Mouse (Mus musculus) bone marrow macrophage, adult 2 months (primary cell): ENCODE results near the gene Atg101. TPM values are rescaled to one million over a fixed set of nuclear protein-coding genes. Genes with fewer than 3 reads are reported as not detected.

Experiments used
- H3K27ac ChIP-seq: 2 replicates; pipeline ENCODE4 v1.5.1; 2012; ENCODE audit warnings: low read depth, low read length; ENCODE audit not compliant: insufficient read depth
- H3K4me1 ChIP-seq: 2 replicates; pipeline ENCODE4 v1.6.1; 2012; ENCODE audit warnings: low read length; ENCODE audit not compliant: control insufficient read depth, insufficient read depth
- H3K4me3 ChIP-seq: 2 replicates; pipeline ENCODE4 v1.5.1; 2012; ENCODE audit warnings: mild to moderate bottlenecking, low read length, moderate library complexity; ENCODE audit not compliant: insufficient read depth
- CTCF ChIP-seq: IDR thresholded peaks from 2 replicates; pipeline ENCODE4 v1.5.1; 2012; ENCODE audit warnings: low read depth, mild to moderate bottlenecking, low read length, moderate library complexity
- POLR2A ChIP-seq: IDR thresholded peaks from 2 replicates; pipeline ENCODE4 v1.6.1; 2012; ENCODE audit warnings: mild to moderate bottlenecking, low read depth, low read length, borderline replicate concordance
- polyA plus RNA-seq: library from polyadenylated mRNA; stranded (reverse); fragments of >200 nt; gene quantifications from 2 replicates; pipeline ENCODE4 v1.2.4, GENCODE M21; 2012; ENCODE audit not compliant: missing spikeins, insufficient read depth, insufficient read length

Atg101 gene
- polyA plus RNA-seq, 1 experiment = 36.4 TPM

DNA sequence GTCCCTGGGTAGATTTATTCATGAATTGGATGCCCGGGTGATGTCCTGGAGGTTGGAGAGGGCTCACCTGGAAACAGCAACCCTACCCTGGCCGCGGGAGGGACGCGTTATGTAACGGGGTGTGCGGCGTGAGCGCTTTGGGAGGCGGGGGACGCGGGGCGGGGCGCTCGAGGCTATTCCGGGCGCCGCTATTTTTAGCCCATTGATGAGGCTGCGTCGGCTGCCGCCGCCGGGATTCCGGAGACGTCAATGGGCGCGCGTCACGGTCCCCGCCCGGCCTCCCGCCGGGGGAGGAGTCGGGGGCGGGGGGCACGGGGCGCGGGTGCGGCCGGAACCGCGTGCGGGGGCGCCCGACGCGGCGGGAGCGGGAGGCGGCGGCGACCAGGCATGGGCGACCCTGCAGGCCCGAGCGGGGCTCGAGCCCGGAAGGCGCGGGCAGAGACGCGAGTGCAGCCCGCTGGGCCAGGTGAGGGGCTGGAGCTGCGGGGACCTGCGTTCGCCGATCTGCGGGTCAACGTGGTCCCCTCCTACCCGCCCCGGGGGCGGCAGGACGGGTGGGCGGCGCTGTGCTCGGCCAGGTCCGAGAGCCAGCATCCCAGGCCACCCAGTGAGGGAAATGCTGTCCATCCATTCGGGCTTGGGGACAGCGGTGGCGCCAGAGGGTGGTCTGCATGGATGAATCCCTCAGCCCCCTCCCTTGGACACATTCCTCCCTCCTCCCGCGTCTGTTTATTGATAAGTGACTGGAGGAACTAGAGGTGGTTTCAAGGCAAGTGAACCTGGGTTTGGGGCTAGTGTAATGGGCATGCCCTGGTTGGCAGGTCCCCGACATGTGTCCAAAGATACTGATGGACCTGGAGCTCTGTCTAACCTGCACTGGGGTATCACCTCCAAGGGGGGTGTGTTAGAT is 29.9 kb upstream of the Atg101 start, which contains the start of gene Nr4a1:
TSS of gene Nr4a1 (plus strand) at position 384 of the 910 bp plus-strand sequence.
- peak within 1 kb of the TSS; percentile 52 for H3K27ac ChIP-seq
- TF ChIP-seq CTCF (peak; percentile 15; the same call in 1 of the 2 replicates), POLR2A (no peak)
- peak within 1 kb of the TSS; percentile 68 for H3K4me3 ChIP-seq
- H3K4me1 ChIP-seq = peaks cover 56% of the 10 kb centered on the region

DNA sequence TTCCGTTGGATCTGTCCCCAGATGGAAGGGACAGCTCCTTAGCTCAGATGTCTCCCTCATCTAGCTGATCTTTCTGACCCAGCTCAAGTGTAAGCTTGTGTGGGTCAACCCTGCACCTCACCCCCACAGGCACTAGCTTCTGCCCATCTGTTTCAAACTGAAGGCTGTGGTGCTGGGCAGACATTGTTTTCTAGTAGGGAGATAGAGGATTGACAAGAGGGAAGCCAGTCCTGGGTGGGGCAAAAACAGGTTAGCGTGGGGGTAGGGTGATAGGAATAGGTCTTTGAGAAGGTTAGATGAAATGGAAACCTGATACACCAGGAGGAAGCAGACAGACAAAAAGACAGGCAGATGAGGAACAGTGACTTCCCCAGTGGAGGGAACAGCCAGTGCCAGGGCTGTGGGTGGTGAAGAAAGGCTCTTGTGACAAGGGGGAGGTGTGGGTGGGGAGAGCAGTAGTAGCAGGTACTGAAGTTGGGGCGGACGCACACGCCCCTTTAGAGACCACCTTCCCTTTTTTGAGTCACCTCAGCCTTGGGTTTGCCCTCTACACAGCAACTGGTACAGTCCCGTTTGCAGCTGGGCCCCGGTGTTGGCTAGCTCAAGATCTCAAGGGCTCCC is 28.1 kb upstream of the Atg101 start:
- Histone ChIP-seq H3K4me1 (peaks cover 56% of the 10 kb centered on the region), H3K4me3 (no peak overlapping the region), H3K27ac (no peak overlapping the region)
- TF ChIP-seq POLR2A (no peak), CTCF (no peak)

DNA sequence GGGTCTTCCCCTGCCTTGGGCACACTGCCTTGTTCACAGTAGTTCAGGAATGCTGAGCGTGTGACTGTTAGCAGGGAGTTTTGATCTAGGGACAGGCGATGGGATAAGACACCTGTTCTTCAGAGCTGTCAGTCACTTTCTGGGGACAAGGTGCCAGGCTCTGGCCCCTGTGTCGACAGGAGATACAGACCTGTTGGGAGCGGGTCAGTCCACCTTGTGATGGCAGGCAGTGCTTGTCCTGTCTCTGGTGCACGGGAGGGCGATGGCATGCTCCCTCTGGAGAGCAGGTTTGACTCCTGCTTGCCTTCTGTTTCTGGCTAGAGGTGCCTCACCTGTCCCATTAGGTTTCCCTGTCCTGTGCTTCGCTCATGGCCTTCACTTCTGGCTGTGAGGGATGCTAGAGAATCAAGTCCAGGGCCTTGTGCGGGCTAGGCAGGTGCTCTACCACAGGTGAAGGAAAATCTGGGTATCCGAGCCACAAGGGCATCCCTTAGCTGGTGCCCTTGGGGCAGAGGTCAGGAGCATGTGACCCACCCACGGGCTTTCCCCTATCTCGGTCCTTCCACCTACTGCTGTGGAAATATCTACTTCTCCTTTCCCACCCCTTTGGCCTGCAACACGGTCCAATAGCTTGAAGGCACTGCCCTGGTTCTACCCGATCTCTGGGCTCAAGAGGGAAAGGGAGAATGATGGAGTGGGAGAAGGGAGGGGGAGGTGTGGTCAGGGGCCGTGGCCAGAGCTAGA is 27.4 kb upstream of the Atg101 start:
- H3K4me3 ChIP-seq = no peak overlapping the region
- TF ChIP-seq POLR2A (no peak), CTCF (no peak)
- peaks cover 56% of the 10 kb centered on the region for H3K4me1 ChIP-seq
- no peak overlapping the region for H3K27ac ChIP-seq

DNA sequence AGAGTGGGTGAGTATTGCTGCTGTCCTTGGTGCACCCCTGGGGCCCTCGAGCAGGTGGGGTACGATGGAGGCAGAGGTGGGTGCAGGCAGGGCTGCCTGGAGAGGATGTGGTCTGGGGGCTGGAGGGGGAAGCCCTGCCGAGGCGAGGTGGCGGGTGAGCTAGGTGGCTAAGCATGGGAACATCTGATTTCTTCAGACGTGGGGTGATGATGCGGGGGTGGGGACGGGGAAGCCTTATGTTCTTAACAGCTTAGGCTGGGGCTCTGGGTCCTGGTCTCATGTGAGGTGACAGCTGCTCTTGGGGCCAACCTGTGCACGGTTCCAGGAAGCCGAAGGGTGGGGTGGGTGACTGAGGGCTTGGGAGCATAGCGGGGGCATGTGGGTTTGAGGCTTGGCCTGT is 25.7 kb upstream of the Atg101 start:
- TF ChIP-seq POLR2A (no peak), CTCF (no peak)
- Histone ChIP-seq H3K4me1 (peaks cover 55% of the 10 kb centered on the region), H3K27ac (no peak overlapping the region)

DNA sequence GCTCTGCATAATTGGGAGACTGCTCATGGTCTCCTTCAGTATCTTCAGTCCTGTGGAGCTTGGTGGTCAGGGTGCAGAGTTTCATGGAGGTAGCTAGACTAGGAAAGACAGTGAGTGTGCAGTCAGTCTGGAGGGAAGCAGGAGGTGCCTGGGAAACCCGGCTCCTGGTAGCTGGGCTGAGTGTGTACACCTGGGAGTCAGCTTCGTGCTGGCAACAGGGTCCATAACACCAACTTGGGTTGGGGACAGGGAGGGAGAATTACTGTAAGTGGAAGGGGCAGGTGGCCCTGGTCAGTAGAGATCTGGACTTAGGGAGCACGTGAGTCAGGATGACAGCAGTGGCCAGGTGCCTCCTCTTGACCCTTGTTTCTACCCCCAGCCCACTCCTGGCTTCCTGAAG is 24.1 kb upstream of the Atg101 start:
- peaks cover 57% of the 10 kb centered on the region for H3K4me1 ChIP-seq
- no peak overlapping the region for H3K4me3 ChIP-seq
- H3K27ac ChIP-seq = no peak overlapping the region
- TF ChIP-seq CTCF = no peak
- TF ChIP-seq POLR2A = no peak

More for the DNA sequence above, 25.7 kb upstream of the Atg101 start:
- H3K4me3 ChIP-seq = no peak overlapping the region

DNA sequence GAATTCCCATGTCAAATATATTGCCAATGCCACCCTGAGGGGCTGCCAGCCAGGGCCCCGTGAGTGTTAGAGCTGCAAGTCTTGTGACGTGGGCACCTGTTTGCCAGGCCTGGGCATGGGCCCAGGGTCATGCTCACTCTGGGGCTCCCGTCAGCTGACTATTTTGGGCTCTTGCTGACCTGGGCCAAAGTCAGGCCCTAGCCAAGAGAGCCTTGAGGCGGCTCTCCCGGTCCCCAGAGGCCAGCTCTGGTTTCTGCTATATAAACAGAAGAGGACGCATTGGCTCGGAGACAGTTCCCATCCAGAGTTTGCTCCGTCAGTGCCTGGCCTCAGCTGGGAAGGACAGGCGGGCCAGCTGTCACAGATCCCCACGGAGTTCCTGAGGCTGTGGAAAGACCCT is 23.7 kb upstream of the Atg101 start:
- no peak overlapping the region for H3K4me3 ChIP-seq
- peaks cover 55% of the 10 kb centered on the region for H3K4me1 ChIP-seq
- TF ChIP-seq POLR2A (no peak), CTCF (no peak)
- H3K27ac ChIP-seq = no peak overlapping the region

DNA sequence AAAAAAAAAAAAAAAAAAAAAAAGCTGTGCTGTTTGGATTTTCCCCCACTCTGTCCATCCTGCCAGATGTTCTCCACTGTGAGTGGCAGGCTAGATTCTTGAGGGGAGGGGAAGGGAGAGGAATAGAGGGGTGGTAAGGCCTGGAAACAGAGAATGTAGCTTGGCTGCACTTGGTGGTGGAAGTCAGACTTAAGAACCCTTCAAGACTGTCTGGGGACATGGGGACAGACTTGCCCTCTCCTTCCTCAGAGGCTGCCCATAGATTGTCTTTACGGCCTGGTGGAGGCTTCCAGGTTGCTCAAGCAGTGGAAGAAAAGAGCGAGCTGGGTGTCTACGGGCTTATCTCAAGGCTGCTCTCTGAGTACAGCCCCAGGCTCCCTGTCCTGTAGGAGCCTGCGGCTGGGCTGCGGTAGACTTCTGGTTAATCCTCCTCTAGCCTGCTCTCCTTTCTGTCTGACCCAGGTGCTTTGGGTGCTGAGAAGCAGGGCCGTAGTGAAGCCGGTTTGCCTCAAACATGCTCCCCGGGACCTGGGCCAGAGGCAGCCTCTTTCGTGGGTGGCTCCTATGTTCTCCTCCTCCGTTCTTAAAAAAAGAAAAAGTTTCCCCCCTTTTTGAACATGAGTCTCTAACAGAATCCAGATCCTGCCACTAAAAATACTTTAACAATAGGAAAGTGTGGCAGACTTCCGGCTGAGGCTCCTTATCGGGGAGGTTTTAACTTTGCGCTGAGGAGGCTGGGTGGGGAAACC is 23.0 kb upstream of the Atg101 start:
- no peak for TF ChIP-seq CTCF
- no peak for TF ChIP-seq POLR2A
- Histone ChIP-seq H3K4me1 (peaks cover 55% of the 10 kb centered on the region), H3K4me3 (no peak overlapping the region), H3K27ac (no peak overlapping the region)

DNA sequence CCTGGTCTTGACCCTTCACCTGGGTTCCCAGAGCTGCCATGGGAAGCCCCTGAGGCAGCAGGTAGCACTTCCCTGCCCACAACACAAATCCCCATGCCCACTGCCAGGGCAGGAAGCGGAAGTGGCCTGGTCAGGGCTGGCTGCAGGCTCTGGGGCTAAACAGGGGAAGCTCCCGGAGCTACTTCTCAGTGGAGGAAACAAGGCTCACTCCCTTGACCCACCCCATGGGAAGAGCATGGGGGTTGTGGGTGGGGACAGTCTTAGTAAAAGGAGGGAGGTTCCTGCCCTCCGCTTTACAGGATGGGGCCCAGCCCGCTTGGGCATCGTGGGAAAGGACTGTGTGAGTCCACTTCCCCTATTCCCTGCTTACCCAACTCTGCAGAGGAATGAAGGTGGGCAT is 21.6 kb upstream of the Atg101 start:
- Histone ChIP-seq H3K4me1 (peaks cover 44% of the 10 kb centered on the region), H3K27ac (peak overlapping the region; percentile 64), H3K4me3 (no peak overlapping the region)
- TF ChIP-seq CTCF (no peak), POLR2A (no peak)
